Mouse (Mus musculus) adipose tissue, adult 10 weeks (tissue): ENCODE measurements around the gene Nr2f2. TPM values are rescaled to one million over a fixed set of nuclear protein-coding genes. Genes with fewer than 3 reads are reported as not detected.

ENCODE experiments used
- polyA plus RNA-seq: library from polyadenylated mRNA; stranded (reverse); fragments of 350-450 nt; fragmentation: Illumina TruSeq; extraction: RNeasy Lipid Tissue Mini Kit (QIAGEN cat#74804); gene quantifications from one replicate; pipeline ENCODE4 v1.2.3, GENCODE M21; 2014; ENCODE audit warnings: low read depth, low replicate concordance

Nr2f2 gene
- 39.8 TPM for polyA plus RNA-seq

DNA sequence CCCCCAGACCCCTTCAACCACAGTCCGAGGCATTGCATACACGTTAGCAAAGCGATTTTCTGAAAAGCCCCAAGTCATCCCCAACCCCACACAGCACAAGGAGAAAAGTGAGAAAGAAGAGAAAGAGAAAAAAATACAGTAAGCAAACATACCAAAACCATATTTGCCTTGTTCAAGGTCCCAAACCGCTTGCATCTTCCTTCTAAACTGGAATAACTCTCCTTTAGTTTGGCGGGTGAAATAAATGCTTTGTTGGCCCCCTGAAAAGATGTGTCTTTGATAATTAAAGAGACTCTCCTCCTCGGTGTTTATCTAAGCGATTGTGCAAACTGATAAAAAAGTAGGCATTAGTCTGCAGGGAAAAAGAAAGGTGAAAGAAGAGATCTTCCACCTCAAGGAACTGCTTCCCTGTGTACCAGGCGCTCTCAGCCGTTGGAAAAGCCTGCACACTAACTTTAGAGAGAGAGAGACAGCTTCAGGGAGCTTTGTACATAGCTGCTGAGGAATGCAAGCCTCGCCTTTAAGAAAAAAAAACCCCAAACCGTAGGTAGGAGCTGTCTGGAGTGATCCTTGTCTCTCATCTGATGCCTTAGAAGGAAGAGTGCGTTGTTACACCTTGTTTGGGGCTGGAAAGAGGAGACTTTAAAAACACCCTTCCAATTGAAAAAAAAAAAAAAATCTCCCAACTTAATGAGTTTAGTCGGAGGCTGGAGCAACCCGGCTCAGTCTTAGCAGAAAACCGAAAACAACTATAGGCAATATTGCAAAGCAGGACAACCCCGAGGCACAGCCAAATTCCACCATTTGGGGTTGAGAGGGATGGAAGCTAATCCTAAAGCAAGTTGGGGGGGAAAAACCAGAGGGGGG, at the start of gene Nr2f2:
Gene Nr2f2 (minus strand): TSS at position 795 of the 867 bp plus-strand sequence.

